Mouse (Mus musculus) natural killer cell, adult 2 months (primary cell): ENCODE results near the gene Akr1a1.

Experiments used
- DNase-seq, 2 experiments: peaks; one replicate each; pipeline ENCODE4 v3.0.0; 2022; ENCODE audit warnings: low spot score in 2 of 2

Akr1a1 gene

GRCm38 (mm10) chr4:116659474-116659873 is 8.0 kb upstream of the Akr1a1 start:
- no peak for DNase-seq

- no peak for DNase-seq
Measured at GRCm38 (mm10) chr4:116657971-116658370, 6.5 kb upstream of the Akr1a1 start.

GRCm38 (mm10) chr4:116655658-116656057 is 4.2 kb upstream of the Akr1a1 start:
- no peak for DNase-seq

- no peak for DNase-seq
Measured at GRCm38 (mm10) chr4:116655100-116655499, 3.6 kb upstream of the Akr1a1 start.

GRCm38 (mm10) chr4:116653228-116653627 is 1.7 kb upstream of the Akr1a1 start:
- DNase-seq, result no peak

GRCm38 (mm10) chr4:116651797-116652135 is 286 bp upstream of the Akr1a1 start:
- DNase-seq, result no peak

GRCm38 (mm10) chr4:116650365-116650764 is 1.1 kb downstream of the Akr1a1 start:
- DNase-seq, result no peak

- DNase-seq, result no peak
Measured at GRCm38 (mm10) chr4:116649411-116649810, 2.1 kb downstream of the Akr1a1 start.

- no peak for DNase-seq
Measured at GRCm38 (mm10) chr4:116645624-116646023, 5.9 kb downstream of the Akr1a1 start.

- DNase-seq, result peak in 1 of 2 experiments; percentile 11
Measured at GRCm38 (mm10) chr4:116644326-116644725, 7.2 kb downstream of the Akr1a1 start.

- DNase-seq, result no peak
Measured at GRCm38 (mm10) chr4:116642071-116642470, 9.4 kb downstream of the Akr1a1 start.

- no peak for DNase-seq
Measured at GRCm38 (mm10) chr4:116638821-116639220, 12.7 kb downstream of the Akr1a1 start.

- DNase-seq, result no peak
Measured at GRCm38 (mm10) chr4:116635197-116635596, 16.3 kb downstream of the Akr1a1 start.

- peak; percentile 89 to 90 for DNase-seq
Measured at GRCm38 (mm10) chr4:116627722-116628662, 23.5 kb downstream of the Akr1a1 start, which contains the start of gene Nasp. TSS of gene Nasp (minus strand) at chr4:116627941.

GRCm38 (mm10) chr4:116627359-116627716 is 24.1 kb downstream of the Akr1a1 start:
- peak; percentile 94 for DNase-seq

- peak; percentile 70 for DNase-seq
Measured at GRCm38 (mm10) chr4:116626658-116627358, 24.7 kb downstream of the Akr1a1 start.

- DNase-seq, result no peak
Measured at GRCm38 (mm10) chr4:116624831-116625230, 26.6 kb downstream of the Akr1a1 start.

- DNase-seq, result no peak
Measured at GRCm38 (mm10) chr4:116615237-116615636, 36.2 kb downstream of the Akr1a1 start.

- DNase-seq, result no peak
Measured at GRCm38 (mm10) chr4:116612621-116613020, 38.9 kb downstream of the Akr1a1 start.

GRCm38 (mm10) chr4:116596978-116597881 is 54.2 kb downstream of the Akr1a1 start:
- DNase-seq, result peak; percentile 74 to 81

GRCm38 (mm10) chr4:116596379-116596778 is 55.1 kb downstream of the Akr1a1 start, which contains the start of gene Ccdc17:
TSS of gene Ccdc17 (plus strand) at chr4:116596654.
- DNase-seq, result no peak

- no peak for DNase-seq
Measured at GRCm38 (mm10) chr4:116595793-116596192, 55.7 kb downstream of the Akr1a1 start.
